Mouse (Mus musculus): ENCODE results near the gene Drc7. TPM values are rescaled to one million over a fixed set of nuclear protein-coding genes. Genes with fewer than 3 reads are reported as not detected.
A peak's percentile ranks its signal among the peaks of the same experiment; 100 is the strongest.
"Not testable (repeated sequence)": the region's sequence is repeated elsewhere in the genome, so short reads cannot be mapped to it uniquely, and the experiment has no call there.

Gene Drc7
- 0.10 and 0.15 TPM in 2 replicates for polyA plus RNA-seq (2016; fragmentation: Nextera tagmentation; extraction: Ambion mirVana)

GRCm38 (mm10) chr8:95054927-95055510, at the start of gene Drc7:
Drc7 (plus strand) TSS chr8:95055103.
- no peaks in the 10 kb centered on the region; the same call in 1 of the 2 replicates for H3K4me1 ChIP-seq
- DNase-seq (ENCODE audit: low spot score): peak; percentile 27
- 5% methylated on average over 2 of the region's 2 CpGs for WGBS
- no peak within 1 kb of the TSS for H3K4me3 ChIP-seq
- H3K9me3 ChIP-seq: no peaks in the 10 kb centered on the region
- no peaks in the 10 kb centered on the region for H3K36me3 ChIP-seq (replicated peaks)
- H3K27ac ChIP-seq (replicated peaks): no peak within 1 kb of the TSS
- H3K27me3 ChIP-seq (replicated peaks; ENCODE audit: low read depth, poor library complexity, severe bottlenecking): no peaks in the 10 kb centered on the region

GRCm38 (mm10) chr8:95012442-95012919, 42.4 kb upstream of the Drc7 start:
- H3K4me3 ChIP-seq: no peak overlapping the region
- no peak for DNase-seq (ENCODE audit: low spot score)
- H3K4me1 ChIP-seq: peaks cover 9% of the 10 kb centered on the region; the same call in 1 of the 2 replicates
- H3K36me3 ChIP-seq (replicated peaks): peaks cover 73% of the 10 kb centered on the region
- no peaks in the 10 kb centered on the region; the same call in 1 of the 2 replicates for H3K27me3 ChIP-seq (replicated peaks; ENCODE audit: low read depth, poor library complexity, severe bottlenecking)
- H3K27ac ChIP-seq (replicated peaks): no peak overlapping the region
- H3K9me3 ChIP-seq: no peaks in the 10 kb centered on the region
- WGBS: 84% methylated on average over 15 of the region's 15 CpGs

GRCm38 (mm10) chr8:95015866-95016265, 39.0 kb upstream of the Drc7 start:
- Histone ChIP-seq H3K36me3 (replicated peaks) (peaks cover 39% of the 10 kb centered on the region), H3K27me3 (replicated peaks; ENCODE audit: low read depth, poor library complexity, severe bottlenecking) (no peaks in the 10 kb centered on the region; the same call in 1 of the 2 replicates), H3K4me3 (no peak overlapping the region), H3K4me1 (peaks cover 12% of the 10 kb centered on the region; the same call in 1 of the 2 replicates), H3K9me3 (no peaks in the 10 kb centered on the region), H3K27ac (replicated peaks) (no peak overlapping the region)
- WGBS: 73% methylated on average over 4 of the region's 4 CpGs
- DNase-seq (ENCODE audit: low spot score): no peak

GRCm38 (mm10) chr8:95016684-95017083, 38.2 kb upstream of the Drc7 start:
- Histone ChIP-seq H3K4me1 (peaks cover 12% of the 10 kb centered on the region; the same call in 1 of the 2 replicates), H3K27me3 (replicated peaks; ENCODE audit: low read depth, poor library complexity, severe bottlenecking) (no peaks in the 10 kb centered on the region), H3K4me3 (no peak overlapping the region), H3K36me3 (replicated peaks) (peaks cover 31% of the 10 kb centered on the region), H3K27ac (replicated peaks) (no peak overlapping the region), H3K9me3 (no peaks in the 10 kb centered on the region)
- WGBS: 58% methylated on average over 4 of the region's 4 CpGs
- DNase-seq (ENCODE audit: low spot score): no peak

GRCm38 (mm10) chr8:95017451-95017850, 37.5 kb upstream of the Drc7 start, which contains the start of gene Adgrg3:
Adgrg3 (plus strand) TSS chr8:95017692.
- no peaks in the 10 kb centered on the region for H3K9me3 ChIP-seq
- WGBS: 78% methylated on average over 11 of the region's 11 CpGs
- DNase-seq (ENCODE audit: low spot score): no peak
- H3K4me1 ChIP-seq: peaks cover 12% of the 10 kb centered on the region; the same call in 1 of the 2 replicates
- peaks cover 23% of the 10 kb centered on the region for H3K36me3 ChIP-seq (replicated peaks)
- H3K27me3 ChIP-seq (replicated peaks; ENCODE audit: low read depth, poor library complexity, severe bottlenecking): no peaks in the 10 kb centered on the region
- H3K4me3 ChIP-seq: no peak within 1 kb of the TSS
- H3K27ac ChIP-seq (replicated peaks): no peak within 1 kb of the TSS

- 86% methylated on average over 9 of the region's 9 CpGs for WGBS
- no peak for DNase-seq (ENCODE audit: low spot score)
- H3K27ac ChIP-seq (replicated peaks): no peak overlapping the region
Observed at GRCm38 (mm10) chr8:95017969-95018635, 36.8 kb upstream of the Drc7 start.

GRCm38 (mm10) chr8:95020293-95020777, 34.6 kb upstream of the Drc7 start:
- Histone ChIP-seq H3K9me3 (no peaks in the 10 kb centered on the region), H3K4me1 (peaks cover 31% of the 10 kb centered on the region), H3K36me3 (replicated peaks) (no peaks in the 10 kb centered on the region), H3K27me3 (replicated peaks; ENCODE audit: low read depth, poor library complexity, severe bottlenecking) (no peaks in the 10 kb centered on the region), H3K4me3 (0 out of 2 replicates have a peak overlapping the region, but pooled peaks have one; percentile 21), H3K27ac (replicated peaks) (peak overlapping the region; percentile 59)
- DNase-seq (ENCODE audit: low spot score): no peak
- WGBS: 69% methylated on average over 12 of the region's 12 CpGs

More at GRCm38 (mm10) chr8:95017969-95018635, 36.8 kb upstream of the Drc7 start:
- no peaks in the 10 kb centered on the region for H3K9me3 ChIP-seq
- peaks cover 19% of the 10 kb centered on the region for H3K4me1 ChIP-seq
- no peak overlapping the region for H3K4me3 ChIP-seq
- peaks cover 17% of the 10 kb centered on the region for H3K36me3 ChIP-seq (replicated peaks)
- H3K27me3 ChIP-seq (replicated peaks; ENCODE audit: low read depth, poor library complexity, severe bottlenecking): no peaks in the 10 kb centered on the region

GRCm38 (mm10) chr8:95020821-95021220, 34.1 kb upstream of the Drc7 start:
- no peak for DNase-seq (ENCODE audit: low spot score)
- no peaks in the 10 kb centered on the region for H3K9me3 ChIP-seq
- peaks cover 31% of the 10 kb centered on the region for H3K4me1 ChIP-seq
- 78% methylated on average over 10 of the region's 10 CpGs for WGBS
- no peaks in the 10 kb centered on the region for H3K27me3 ChIP-seq (replicated peaks; ENCODE audit: low read depth, poor library complexity, severe bottlenecking)
- H3K36me3 ChIP-seq (replicated peaks): no peaks in the 10 kb centered on the region
- H3K4me3 ChIP-seq: no peak overlapping the region
- H3K27ac ChIP-seq (replicated peaks): peak overlapping the region; percentile 59

GRCm38 (mm10) chr8:95023201-95023600, 31.7 kb upstream of the Drc7 start:
- no peaks in the 10 kb centered on the region for H3K9me3 ChIP-seq
- H3K36me3 ChIP-seq (replicated peaks): no peaks in the 10 kb centered on the region
- no peak overlapping the region for H3K4me3 ChIP-seq
- DNase-seq (ENCODE audit: low spot score): peak; percentile 32
- no peaks in the 10 kb centered on the region for H3K27me3 ChIP-seq (replicated peaks; ENCODE audit: low read depth, poor library complexity, severe bottlenecking)
- H3K27ac ChIP-seq (replicated peaks): no peak overlapping the region
- H3K4me1 ChIP-seq: peaks cover 22% of the 10 kb centered on the region
- 30% methylated on average over 8 of the region's 8 CpGs for WGBS

- Histone ChIP-seq H3K27me3 (replicated peaks; ENCODE audit: low read depth, poor library complexity, severe bottlenecking) (no peaks in the 10 kb centered on the region), H3K36me3 (replicated peaks) (no peaks in the 10 kb centered on the region), H3K9me3 (no peaks in the 10 kb centered on the region), H3K4me3 (no peak overlapping the region), H3K27ac (replicated peaks) (no peak overlapping the region), H3K4me1 (peaks cover 22% of the 10 kb centered on the region)
- DNase-seq (ENCODE audit: low spot score): no peak
- WGBS: 84% methylated on average over 4 of the region's 4 CpGs
Observed at GRCm38 (mm10) chr8:95024387-95024786, 30.5 kb upstream of the Drc7 start.

- Histone ChIP-seq H3K4me3 (no peak overlapping the region), H3K27ac (replicated peaks) (no peak overlapping the region), H3K36me3 (replicated peaks) (no peaks in the 10 kb centered on the region), H3K9me3 (no peaks in the 10 kb centered on the region), H3K4me1 (peaks cover 19% of the 10 kb centered on the region), H3K27me3 (replicated peaks; ENCODE audit: low read depth, poor library complexity, severe bottlenecking) (no peaks in the 10 kb centered on the region)
- WGBS: 75% methylated on average over 2 of the region's 2 CpGs
- DNase-seq (ENCODE audit: low spot score): peak; percentile 41
Observed at GRCm38 (mm10) chr8:95025421-95025820, 29.5 kb upstream of the Drc7 start.

GRCm38 (mm10) chr8:95028391-95028790, 26.5 kb upstream of the Drc7 start:
- not testable (repeated sequence) for H3K4me3 ChIP-seq; H3K36me3 ChIP-seq (replicated peaks); H3K27ac ChIP-seq (replicated peaks); H3K9me3 ChIP-seq; H3K27me3 ChIP-seq (replicated peaks; ENCODE audit: low read depth, poor library complexity, severe bottlenecking); H3K4me1 ChIP-seq
- peak; percentile 64 for DNase-seq (ENCODE audit: low spot score)
- WGBS: 56% methylated on average over 7 of the region's 7 CpGs

Data from embryonic facial prominence, embryonic 10.5 days (tissue).